Mouse (Mus musculus) ES-CJ7 (cell line): ENCODE measurements around the gene Atp5g1.

Experiments
- DNase-seq: peaks from one replicate; pipeline ENCODE4 v3.0.0; 2011; ENCODE audit warnings: low read depth, low spot score

The Atp5g1 gene

DNA sequence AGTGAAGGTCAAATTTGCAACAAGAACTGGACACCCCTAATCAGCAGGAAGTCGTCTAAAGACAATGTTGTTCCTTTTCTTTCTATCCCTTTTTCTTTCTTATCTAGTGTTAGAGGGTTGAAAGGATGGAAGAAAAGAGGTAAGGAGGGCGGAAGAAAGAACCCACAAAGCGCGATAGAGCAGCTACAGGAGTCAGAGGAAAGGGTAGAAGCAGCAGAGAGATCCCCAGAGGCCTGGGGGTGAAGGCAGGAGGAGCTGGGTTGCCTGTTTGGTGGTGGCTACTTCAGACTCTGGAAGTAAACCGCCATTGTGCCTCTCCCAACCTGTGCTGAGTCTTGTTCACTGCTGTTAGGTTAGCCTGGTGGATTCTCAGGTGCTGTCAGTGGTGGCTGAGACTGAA is 47.3 kb downstream of the Atp5g1 start:
- no peak for DNase-seq

DNA sequence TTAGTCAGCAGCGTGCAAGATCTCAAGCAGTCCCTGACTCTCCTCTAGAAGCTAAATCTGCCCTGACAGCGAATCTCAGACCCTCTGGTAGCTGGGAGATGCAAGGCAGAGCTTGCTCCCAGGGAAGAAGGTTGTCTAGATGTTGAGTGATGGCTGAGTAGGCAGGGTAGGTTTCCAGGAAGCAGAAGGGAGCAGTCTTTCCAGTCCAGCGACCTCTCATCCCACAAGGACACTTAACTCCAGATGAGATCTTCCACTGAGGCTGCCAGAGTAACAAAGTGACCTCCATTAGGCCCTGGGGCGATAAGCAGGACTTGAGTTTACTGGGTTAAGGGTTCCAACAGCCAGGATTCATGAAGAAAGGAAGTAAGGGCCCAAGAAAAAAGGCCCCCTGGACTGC is 54.8 kb downstream of the Atp5g1 start:
- DNase-seq, result no peak
